Mouse (Mus musculus): ENCODE results near the gene Ptges2. TPM values are rescaled to one million over a fixed set of nuclear protein-coding genes. Genes with fewer than 3 reads are reported as not detected.

Gene Ptges2
- polyA plus RNA-seq, 1 experiment from 2014 or later: 42.7 TPM

DNA sequence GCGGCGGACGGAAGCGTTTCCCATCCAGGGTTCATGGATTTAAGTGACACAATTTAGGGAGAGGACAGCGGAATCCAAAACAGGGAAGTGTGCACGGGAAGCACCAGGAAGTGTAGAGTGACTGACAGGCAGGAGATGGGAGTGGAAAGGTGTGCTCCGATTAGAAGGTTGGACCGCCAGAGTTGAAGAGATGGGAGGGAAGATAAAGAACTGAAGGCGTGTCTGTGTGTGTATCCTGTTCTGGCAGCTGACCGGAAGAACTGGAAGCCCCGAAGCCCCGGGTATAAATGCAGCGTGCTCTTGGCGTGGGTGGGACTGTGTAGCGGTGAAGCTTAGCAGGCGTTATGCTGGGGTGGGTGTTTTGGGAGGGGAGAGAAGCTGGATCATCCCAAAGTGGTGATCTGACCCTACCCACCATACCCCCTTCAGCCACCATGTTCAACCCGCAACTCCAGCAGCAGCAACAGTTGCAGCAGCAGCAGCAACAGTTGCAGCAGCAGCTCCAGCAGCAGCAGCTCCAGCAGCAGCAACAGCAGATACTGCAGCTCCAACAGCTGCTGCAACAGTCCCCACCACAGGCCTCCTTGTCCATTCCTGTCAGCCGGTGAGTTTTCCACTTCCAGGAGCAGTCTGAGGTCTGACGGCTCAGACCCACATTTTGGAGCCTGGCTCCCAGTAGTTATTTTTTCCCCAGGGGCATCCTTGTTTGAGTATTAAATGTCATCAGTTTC, 32.2 kb upstream of the Ptges2 start:
- H3K27me3 ChIP-seq (replicated peaks; ENCODE audit: control insufficient read depth, insufficient read depth, low read length): peaks cover 10% of the 10 kb centered on the region
- H3K9ac ChIP-seq (replicated peaks; ENCODE audit: low read depth, low read length): peak overlapping the region; percentile 95
- no peaks in the 10 kb centered on the region for H3K9me3 ChIP-seq (ENCODE audit: control insufficient read depth, low read length)
- H3K4me3 ChIP-seq (replicated peaks; ENCODE audit: low read length): peak overlapping the region; percentile 96
- H3K36me3 ChIP-seq (ENCODE audit: control insufficient read depth, insufficient read depth): peaks cover 14% of the 10 kb centered on the region
- WGBS: 8% methylated on average over 19 of the region's 19 CpGs
- ATAC-seq: peak; percentile 32
- H3K4me2 ChIP-seq (ENCODE audit: low read length): peak overlapping the region; percentile 86
- H3K4me1 ChIP-seq (replicated peaks; ENCODE audit: control insufficient read depth, insufficient read depth, low read length): peaks cover 23% of the 10 kb centered on the region
- peak overlapping the region; percentile 79 for H3K27ac ChIP-seq (ENCODE audit: low read length)

- Histone ChIP-seq H3K36me3 (ENCODE audit: control insufficient read depth, insufficient read depth) (peaks cover 14% of the 10 kb centered on the region), H3K4me1 (replicated peaks; ENCODE audit: control insufficient read depth, insufficient read depth, low read length) (peaks cover 23% of the 10 kb centered on the region), H3K4me3 (replicated peaks; ENCODE audit: low read length) (peak overlapping the region; percentile 96), H3K9ac (replicated peaks; ENCODE audit: low read depth, low read length) (no peak overlapping the region; the same call in 1 of the 2 replicates), H3K27me3 (replicated peaks; ENCODE audit: control insufficient read depth, insufficient read depth, low read length) (peaks cover 10% of the 10 kb centered on the region), H3K4me2 (ENCODE audit: low read length) (peak overlapping the region; percentile 86), H3K27ac (ENCODE audit: low read length) (no peak overlapping the region), H3K9me3 (ENCODE audit: control insufficient read depth, low read length) (no peaks in the 10 kb centered on the region)
- no peak for ATAC-seq
- WGBS: 83% methylated on average over 8 of the region's 8 CpGs
These were observed 31.6 kb upstream of the Ptges2 start for GRCm38 (mm10) chr2:32364121-32364520.

DNA sequence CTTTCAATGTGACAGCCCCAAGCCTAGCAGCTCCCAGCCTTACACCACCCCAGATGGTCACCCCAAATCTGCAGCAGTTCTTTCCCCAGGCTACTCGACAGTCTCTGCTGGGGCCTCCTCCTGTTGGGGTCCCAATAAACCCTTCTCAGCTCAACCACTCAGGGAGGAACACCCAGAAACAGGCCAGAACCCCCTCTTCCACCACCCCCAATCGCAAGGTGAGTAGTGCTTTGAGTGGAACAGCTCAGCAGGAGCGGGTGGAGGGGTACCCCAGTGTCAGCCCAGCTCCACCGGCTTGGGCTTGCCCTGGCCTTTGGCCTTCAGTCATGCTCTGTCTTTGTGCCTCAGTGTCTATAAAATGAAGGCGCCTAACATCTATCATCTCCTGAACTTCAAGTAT, 28.4 kb upstream of the Ptges2 start:
- peaks cover 11% of the 10 kb centered on the region for H3K4me1 ChIP-seq (replicated peaks; ENCODE audit: control insufficient read depth, insufficient read depth, low read length)
- H3K9me3 ChIP-seq (ENCODE audit: control insufficient read depth, low read length): no peaks in the 10 kb centered on the region
- no peak overlapping the region for H3K9ac ChIP-seq (replicated peaks; ENCODE audit: low read depth, low read length)
- peaks cover 27% of the 10 kb centered on the region for H3K36me3 ChIP-seq (ENCODE audit: control insufficient read depth, insufficient read depth)
- no peak overlapping the region for H3K27ac ChIP-seq (ENCODE audit: low read length)
- no peak overlapping the region for H3K4me2 ChIP-seq (ENCODE audit: low read length)
- H3K4me3 ChIP-seq (replicated peaks; ENCODE audit: low read length): no peak overlapping the region
- WGBS: 98% methylated on average over 5 of the region's 5 CpGs
- no peaks in the 10 kb centered on the region for H3K27me3 ChIP-seq (replicated peaks; ENCODE audit: control insufficient read depth, insufficient read depth, low read length)
- no peak for ATAC-seq

GRCm38 (mm10) chr2:32374191-32374590, 21.5 kb upstream of the Ptges2 start:
- WGBS: 92% methylated on average over 10 of the region's 10 CpGs
- Histone ChIP-seq H3K27me3 (replicated peaks; ENCODE audit: control insufficient read depth, insufficient read depth, low read length) (no peaks in the 10 kb centered on the region), H3K9me3 (ENCODE audit: control insufficient read depth, low read length) (no peaks in the 10 kb centered on the region), H3K9ac (replicated peaks; ENCODE audit: low read depth, low read length) (no peak overlapping the region), H3K27ac (ENCODE audit: low read length) (no peak overlapping the region), H3K4me3 (replicated peaks; ENCODE audit: low read length) (no peak overlapping the region), H3K4me2 (ENCODE audit: low read length) (no peak overlapping the region), H3K4me1 (replicated peaks; ENCODE audit: control insufficient read depth, insufficient read depth, low read length) (no peaks in the 10 kb centered on the region), H3K36me3 (ENCODE audit: control insufficient read depth, insufficient read depth) (peaks cover 55% of the 10 kb centered on the region)
- ATAC-seq: no peak

DNA sequence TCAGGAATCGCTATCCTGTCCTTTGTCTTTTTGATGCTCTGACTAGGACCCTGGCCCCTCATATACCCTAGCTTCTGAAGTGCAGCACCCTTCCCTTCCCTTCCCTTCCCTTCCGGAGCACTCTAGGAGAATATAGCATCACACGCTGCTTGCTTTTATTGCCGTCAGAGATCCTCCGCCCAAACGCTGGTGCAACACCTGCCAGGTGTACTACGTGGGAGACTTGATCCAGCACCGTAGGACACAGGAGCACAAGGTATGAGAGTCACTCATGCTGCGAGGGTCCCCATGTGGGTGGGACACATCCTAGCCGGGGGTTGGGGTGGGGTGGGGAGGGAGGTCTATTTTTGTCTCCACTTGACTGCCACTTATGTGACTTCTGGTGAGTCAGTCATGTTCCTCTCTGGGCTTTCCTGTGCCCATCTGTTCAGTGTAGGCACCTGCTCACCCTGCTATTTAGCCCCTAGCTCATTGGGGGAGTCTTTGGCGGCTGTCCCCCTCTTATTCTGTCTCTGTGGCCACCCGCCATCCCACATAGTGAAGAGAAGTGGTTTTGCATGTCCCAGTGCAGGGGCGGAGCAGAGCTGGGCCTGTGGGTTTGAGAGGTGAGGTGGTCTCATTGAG, 20.3 kb upstream of the Ptges2 start:
- Histone ChIP-seq H3K27ac (ENCODE audit: low read length) (no peak overlapping the region), H3K36me3 (ENCODE audit: control insufficient read depth, insufficient read depth) (peaks cover 52% of the 10 kb centered on the region), H3K9me3 (ENCODE audit: control insufficient read depth, low read length) (no peaks in the 10 kb centered on the region), H3K4me1 (replicated peaks; ENCODE audit: control insufficient read depth, insufficient read depth, low read length) (no peaks in the 10 kb centered on the region), H3K27me3 (replicated peaks; ENCODE audit: control insufficient read depth, insufficient read depth, low read length) (no peaks in the 10 kb centered on the region), H3K4me2 (ENCODE audit: low read length) (no peak overlapping the region), H3K4me3 (replicated peaks; ENCODE audit: low read length) (no peak overlapping the region), H3K9ac (replicated peaks; ENCODE audit: low read depth, low read length) (no peak overlapping the region)
- 95% methylated on average over 13 of the region's 13 CpGs for WGBS
- ATAC-seq: no peak

- Histone ChIP-seq H3K4me3 (replicated peaks; ENCODE audit: low read length) (no peak overlapping the region), H3K9me3 (ENCODE audit: control insufficient read depth, low read length) (no peaks in the 10 kb centered on the region), H3K4me2 (ENCODE audit: low read length) (no peak overlapping the region), H3K4me1 (replicated peaks; ENCODE audit: control insufficient read depth, insufficient read depth, low read length) (peaks cover 4% of the 10 kb centered on the region), H3K27ac (ENCODE audit: low read length) (no peak overlapping the region), H3K36me3 (ENCODE audit: control insufficient read depth, insufficient read depth) (peaks cover 47% of the 10 kb centered on the region), H3K9ac (replicated peaks; ENCODE audit: low read depth, low read length) (no peak overlapping the region), H3K27me3 (replicated peaks; ENCODE audit: control insufficient read depth, insufficient read depth, low read length) (no peaks in the 10 kb centered on the region)
- ATAC-seq: no peak
- WGBS: 93% methylated on average over 10 of the region's 10 CpGs
These were observed 18.7 kb upstream of the Ptges2 start for GRCm38 (mm10) chr2:32376963-32377362.

DNA sequence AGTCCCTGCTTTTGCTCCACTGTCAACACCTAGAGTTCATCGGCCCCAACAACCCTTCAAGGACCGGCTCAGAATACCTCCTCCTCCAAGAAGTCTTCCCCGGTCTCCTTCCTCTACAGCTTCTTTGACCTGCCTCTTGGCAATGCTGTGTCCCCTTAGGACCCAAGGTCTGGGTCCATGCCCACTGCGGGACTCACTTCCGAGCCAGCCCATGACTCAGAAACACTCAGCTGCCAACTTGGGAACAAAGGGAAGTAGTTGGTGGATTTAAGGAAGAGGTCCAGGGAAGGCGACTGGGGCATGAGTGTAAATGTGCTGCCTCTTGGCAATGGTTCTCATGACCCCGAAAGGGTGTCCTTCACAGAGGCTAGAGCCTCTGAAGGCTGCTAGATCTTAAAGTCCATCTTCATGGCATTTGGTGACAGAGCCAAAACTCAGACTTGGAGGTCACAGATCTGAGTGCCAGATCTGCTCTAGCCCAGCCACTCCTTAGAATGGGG, 15.6 kb upstream of the Ptges2 start:
- H3K4me3 ChIP-seq (replicated peaks; ENCODE audit: low read length): no peak overlapping the region

GRCm38 (mm10) chr2:32381141-32381774, 14.4 kb upstream of the Ptges2 start:
- H3K36me3 ChIP-seq (ENCODE audit: control insufficient read depth, insufficient read depth): peaks cover 28% of the 10 kb centered on the region
- H3K4me3 ChIP-seq (replicated peaks; ENCODE audit: low read length): peak overlapping the region; percentile 69
- no peak overlapping the region for H3K27ac ChIP-seq (ENCODE audit: low read length)
- peaks cover 4% of the 10 kb centered on the region for H3K4me1 ChIP-seq (replicated peaks; ENCODE audit: control insufficient read depth, insufficient read depth, low read length)
- H3K9me3 ChIP-seq (ENCODE audit: control insufficient read depth, low read length): no peaks in the 10 kb centered on the region
- H3K27me3 ChIP-seq (replicated peaks; ENCODE audit: control insufficient read depth, insufficient read depth, low read length): no peaks in the 10 kb centered on the region
- ATAC-seq: peak; percentile 63
- under 1% methylated on average over 27 of the region's 27 CpGs for WGBS
- H3K9ac ChIP-seq (replicated peaks; ENCODE audit: low read depth, low read length): peak overlapping the region; percentile 69
- peak overlapping the region; percentile 91 for H3K4me2 ChIP-seq (ENCODE audit: low read length)

More for the DNA sequence above, 15.6 kb upstream of the Ptges2 start:
- H3K4me2 ChIP-seq (ENCODE audit: low read length): no peak overlapping the region
- H3K36me3 ChIP-seq (ENCODE audit: control insufficient read depth, insufficient read depth): peaks cover 31% of the 10 kb centered on the region
- no peak overlapping the region for H3K9ac ChIP-seq (replicated peaks; ENCODE audit: low read depth, low read length)
- H3K27me3 ChIP-seq (replicated peaks; ENCODE audit: control insufficient read depth, insufficient read depth, low read length): no peaks in the 10 kb centered on the region
- ATAC-seq: no peak
- peaks cover 4% of the 10 kb centered on the region for H3K4me1 ChIP-seq (replicated peaks; ENCODE audit: control insufficient read depth, insufficient read depth, low read length)
- WGBS: 86% methylated on average over 7 of the region's 7 CpGs
- no peaks in the 10 kb centered on the region for H3K9me3 ChIP-seq (ENCODE audit: control insufficient read depth, low read length)
- H3K27ac ChIP-seq (ENCODE audit: low read length): no peak overlapping the region

DNA sequence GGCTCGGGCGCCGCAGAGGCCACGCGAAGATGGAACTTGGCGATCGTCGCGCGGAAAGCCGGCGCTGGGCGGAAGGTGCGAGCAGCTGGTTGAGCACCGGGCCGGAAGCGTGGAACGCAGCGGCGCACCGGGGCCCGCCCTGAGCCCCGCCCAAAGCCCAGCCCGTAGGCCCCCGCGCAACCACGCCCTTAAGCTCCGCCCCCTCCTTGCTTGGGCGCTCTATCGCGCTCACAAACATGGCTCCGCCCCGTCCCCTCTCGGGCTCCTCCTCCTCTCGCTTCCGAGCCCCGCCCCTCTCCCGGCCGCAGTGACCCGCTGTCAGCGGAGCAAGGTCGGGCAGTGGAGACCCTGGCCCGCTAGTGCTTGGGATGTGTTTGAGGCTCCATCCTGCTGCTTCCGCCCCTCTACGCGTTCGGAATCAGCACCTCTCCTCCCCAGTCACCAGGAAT, 13.9 kb upstream of the Ptges2 start, which contains the start of gene 1110008P14Rik:
1110008P14Rik (minus strand) TSS at position 164 of the 449 bp plus-strand sequence.
- H3K9ac ChIP-seq (replicated peaks; ENCODE audit: low read depth, low read length): peak within 1 kb of the TSS; percentile 69
- 0% methylated on average over 35 of the region's 47 CpGs for WGBS
- H3K9me3 ChIP-seq (ENCODE audit: control insufficient read depth, low read length): no peaks in the 10 kb centered on the region
- H3K4me1 ChIP-seq (replicated peaks; ENCODE audit: control insufficient read depth, insufficient read depth, low read length): peaks cover 4% of the 10 kb centered on the region
- H3K4me2 ChIP-seq (ENCODE audit: low read length): peak within 1 kb of the TSS; percentile 91
- ATAC-seq: peak; percentile 94
- H3K27me3 ChIP-seq (replicated peaks; ENCODE audit: control insufficient read depth, insufficient read depth, low read length): no peaks in the 10 kb centered on the region
- H3K36me3 ChIP-seq (ENCODE audit: control insufficient read depth, insufficient read depth): peaks cover 23% of the 10 kb centered on the region
- no peak within 1 kb of the TSS for H3K27ac ChIP-seq (ENCODE audit: low read length)
- peak within 1 kb of the TSS; percentile 69 for H3K4me3 ChIP-seq (replicated peaks; ENCODE audit: low read length)

Measured in forebrain, embryonic 16.5 days (tissue).